Mouse (Mus musculus) CH12.LX (cell line): ENCODE measurements around the gene Amd1. TPM values are rescaled to one million over a fixed set of nuclear protein-coding genes. Genes with fewer than 3 reads are reported as not detected.
A peak's percentile ranks its signal among the peaks of the same experiment; 100 is the strongest.

ENCODE experiments used
- DNase-seq: peaks from one replicate; pipeline ENCODE4 v3.0.0-alpha.2; 2013; ENCODE audit errors: extremely low read depth
- H3K27ac ChIP-seq: 2 replicates; pipeline ENCODE4 v1.5.1; 2012; ENCODE audit warnings: low read depth, mild to moderate bottlenecking, control low read depth, moderate library complexity; ENCODE audit not compliant: insufficient read depth
- H3K27me3 ChIP-seq: replicated peaks from 2 replicates; pipeline ENCODE3; 2012; ENCODE audit warnings: inconsistent platforms
- H3K36me3 ChIP-seq, 2 experiments: replicated peaks in 1 of 2; 2 replicates each; pipeline versions ENCODE3 to v1.6.1; 2012; ENCODE audit warnings: inconsistent platforms in 1 of 2, low read length in 1 of 2, mild to moderate bottlenecking in 1 of 2, mixed read lengths in 1 of 2, moderate library complexity in 1 of 2; ENCODE audit not compliant: control insufficient read depth in 1 of 2, insufficient read depth in 1 of 2
- H3K4me1 ChIP-seq, 2 experiments: 2 replicates each; pipeline ENCODE4 v1.6.1; 2012; ENCODE audit warnings: inconsistent platforms in 1 of 2, moderate library complexity in 1 of 2; ENCODE audit not compliant: insufficient read depth in 2 of 2, control insufficient read depth in 1 of 2
- H3K4me2 ChIP-seq: 2 replicates; pipeline ENCODE4 v1.6.1; 2012; ENCODE audit warnings: low read depth, mild to moderate bottlenecking, control low read depth; ENCODE audit not compliant: poor library complexity, insufficient read depth, severe bottlenecking
- H3K4me3 ChIP-seq, 3 experiments: fragments of 150-350 bp in 1 of 3; sonication (generic) in 1 of 3; replicated peaks in 1 of 3; 2 replicates each; pipeline versions ENCODE3 to v1.5.1; 2011 to 2012; ENCODE audit warnings: low read depth in 2 of 3, low read length in 2 of 3, mild to moderate bottlenecking in 2 of 3, moderate library complexity in 2 of 3, control low read depth in 1 of 3, improper control_type of control experiment in 1 of 3, inconsistent platforms in 1 of 3, mixed read lengths in 1 of 3; ENCODE audit not compliant: poor library complexity in 1 of 3
- H3K79me2 ChIP-seq: replicated peaks from 2 replicates; pipeline ENCODE4 v1.6.1; 2012; ENCODE audit warnings: mild to moderate bottlenecking, moderate library complexity; ENCODE audit not compliant: control insufficient read depth, poor library complexity, insufficient read depth, severe bottlenecking; ENCODE audit errors: extremely low read depth
- H3K9ac ChIP-seq: 2 replicates; pipeline ENCODE4 v1.6.1; 2012; ENCODE audit warnings: low read depth, mild to moderate bottlenecking, control low read depth, moderate library complexity; ENCODE audit not compliant: insufficient read depth
- H3K9me3 ChIP-seq: replicated peaks from 2 replicates; pipeline ENCODE3; 2012; ENCODE audit warnings: low read length, inconsistent platforms, mixed read lengths
- BHLHE40 ChIP-seq: IDR thresholded peaks from 2 replicates; pipeline ENCODE4 v1.6.1; 2011; ENCODE audit warnings: mild to moderate bottlenecking, low read depth, low read length, improper control_type of control experiment
- CHD1 ChIP-seq: IDR thresholded peaks from 2 replicates; pipeline ENCODE4 v1.6.1; 2012; ENCODE audit warnings: low read depth, low read length, improper control_type of control experiment, inconsistent platforms
- CHD2 ChIP-seq: IDR thresholded peaks from 2 replicates; pipeline ENCODE4 v1.6.1; 2011; ENCODE audit warnings: low read length, improper control_type of control experiment
- CTCF ChIP-seq, 2 experiments: IDR thresholded peaks in 1 of 2; conservative IDR thresholded peaks in 1 of 2; 2 replicates each; pipeline ENCODE4 v1.5.1; 2011 to 2012; ENCODE audit warnings: low read depth in 2 of 2, low read length in 2 of 2, improper control_type of control experiment in 1 of 2, inconsistent platforms in 1 of 2, mild to moderate bottlenecking in 1 of 2, moderate library complexity in 1 of 2
- E2F4 ChIP-seq: IDR thresholded peaks from 2 replicates; pipeline ENCODE4 v1.6.1; 2011; ENCODE audit warnings: low read depth, low read length, improper control_type of control experiment; ENCODE audit not compliant: insufficient replicate concordance
- ELF1 ChIP-seq: IDR thresholded peaks from 2 replicates; pipeline ENCODE4 v1.6.1; 2014; ENCODE audit warnings: low read depth, mild to moderate bottlenecking, inconsistent platforms, low read length, improper control_type of control experiment
- EP300 ChIP-seq: IDR thresholded peaks from 2 replicates; pipeline ENCODE4 v1.6.1; 2011; ENCODE audit warnings: low read length, improper control_type of control experiment
- GABPA ChIP-seq: IDR thresholded peaks from 2 replicates; pipeline ENCODE4 v1.6.1; 2012; ENCODE audit warnings: low read depth, low read length, improper control_type of control experiment, inconsistent platforms; ENCODE audit not compliant: insufficient replicate concordance
- HCFC1 ChIP-seq: IDR thresholded peaks from 2 replicates; pipeline ENCODE4 v1.6.1; 2012; ENCODE audit warnings: low read depth, mild to moderate bottlenecking, inconsistent platforms, low read length, improper control_type of control experiment
- IRF4 ChIP-seq: IDR thresholded peaks from 2 replicates; pipeline ENCODE4 v1.6.1; 2014; ENCODE audit warnings: low read depth, mild to moderate bottlenecking, inconsistent platforms, low read length, improper control_type of control experiment
- JUN ChIP-seq: IDR thresholded peaks from 2 replicates; pipeline ENCODE4 v1.6.1; 2011; ENCODE audit warnings: low read depth, mild to moderate bottlenecking, low read length, improper control_type of control experiment, moderate library complexity; ENCODE audit not compliant: insufficient read depth
- JUND ChIP-seq: conservative IDR thresholded peaks from 2 replicates; pipeline ENCODE4 v1.6.1; 2011; ENCODE audit warnings: low read depth, low read length, improper control_type of control experiment
- KAT2A ChIP-seq: IDR thresholded peaks from 2 replicates; pipeline ENCODE4 v1.6.1; 2012; ENCODE audit warnings: low read length, improper control_type of control experiment, inconsistent platforms; ENCODE audit not compliant: insufficient replicate concordance
- MAFK ChIP-seq: IDR thresholded peaks from 2 replicates; pipeline ENCODE4 v1.6.1; 2011; ENCODE audit warnings: low read length, improper control_type of control experiment; ENCODE audit not compliant: insufficient replicate concordance
- MAX ChIP-seq: IDR thresholded peaks from 2 replicates; pipeline ENCODE4 v1.6.1; 2011; ENCODE audit warnings: low read length, improper control_type of control experiment
- MAZ ChIP-seq: IDR thresholded peaks from 2 replicates; pipeline ENCODE4 v1.6.1; 2012; ENCODE audit warnings: low read depth, mild to moderate bottlenecking, inconsistent platforms, low read length, improper control_type of control experiment, moderate library complexity
- MEF2A ChIP-seq: IDR thresholded peaks from 2 replicates; pipeline ENCODE4 v1.6.1; 2014; ENCODE audit warnings: low read depth, mild to moderate bottlenecking, inconsistent platforms, low read length, improper control_type of control experiment, borderline replicate concordance
- MXI1 ChIP-seq: IDR thresholded peaks from 2 replicates; pipeline ENCODE4 v1.6.1; 2011; ENCODE audit warnings: mild to moderate bottlenecking, low read depth, low read length, improper control_type of control experiment
- MYC ChIP-seq: IDR thresholded peaks from 2 replicates; pipeline ENCODE4 v1.6.1; 2011; ENCODE audit warnings: low read depth, mild to moderate bottlenecking, improper control_type of control experiment, low read length
- NELFE ChIP-seq: IDR thresholded peaks from 2 replicates; pipeline ENCODE4 v1.6.1; 2011; ENCODE audit warnings: low read depth, low read length, improper control_type of control experiment
- NRF1 ChIP-seq: IDR thresholded peaks from 2 replicates; pipeline ENCODE4 v1.6.1; 2014; ENCODE audit warnings: low read depth, mild to moderate bottlenecking, inconsistent platforms, low read length, improper control_type of control experiment, moderate library complexity
- PAX5 ChIP-seq: IDR thresholded peaks from 2 replicates; pipeline ENCODE4 v1.6.1; 2012; ENCODE audit warnings: low read length, inconsistent platforms, mixed read lengths
- POLR2A ChIP-seq: IDR thresholded peaks from 2 replicates; pipeline ENCODE4 v1.6.1; 2011; ENCODE audit warnings: low read depth, mild to moderate bottlenecking, improper control_type of control experiment, low read length
- POLR2AphosphoS2 ChIP-seq: IDR thresholded peaks from 2 replicates; pipeline ENCODE4 v1.6.1; 2011; ENCODE audit warnings: low read depth, low read length, improper control_type of control experiment
- RAD21 ChIP-seq: IDR thresholded peaks from 2 replicates; pipeline ENCODE4 v1.6.1; 2011; ENCODE audit warnings: low read depth, mild to moderate bottlenecking, low read length, improper control_type of control experiment, moderate library complexity
- RCOR1 ChIP-seq: conservative IDR thresholded peaks from 2 replicates; pipeline ENCODE4 v1.6.1; 2012; ENCODE audit warnings: low read depth, mild to moderate bottlenecking, inconsistent platforms, low read length, improper control_type of control experiment
- SIN3A ChIP-seq: IDR thresholded peaks from 2 replicates; pipeline ENCODE4 v1.6.1; 2012; ENCODE audit warnings: low read length, improper control_type of control experiment, inconsistent platforms
- SMC3 ChIP-seq: IDR thresholded peaks from 2 replicates; pipeline ENCODE4 v1.6.1; 2011; ENCODE audit warnings: low read depth, low read length, improper control_type of control experiment
- TBP ChIP-seq: conservative IDR thresholded peaks from 2 replicates; pipeline ENCODE4 v1.6.1; 2011; ENCODE audit warnings: low read depth, low read length, improper control_type of control experiment
- TCF12 ChIP-seq: IDR thresholded peaks from 2 replicates; pipeline ENCODE4 v1.6.1; 2014; ENCODE audit warnings: low read depth, mild to moderate bottlenecking, inconsistent platforms, low read length, improper control_type of control experiment
- UBTF ChIP-seq: IDR thresholded peaks from 2 replicates; pipeline ENCODE4 v1.6.1; 2012; ENCODE audit warnings: low read depth, mild to moderate bottlenecking, inconsistent platforms, low read length, improper control_type of control experiment, moderate library complexity
- USF1 ChIP-seq: IDR thresholded peaks from 2 replicates; pipeline ENCODE4 v1.6.1; 2014; ENCODE audit warnings: low read depth, mild to moderate bottlenecking, inconsistent platforms, low read length, improper control_type of control experiment
- USF2 ChIP-seq: conservative IDR thresholded peaks from 2 replicates; pipeline ENCODE4 v1.6.1; 2011; ENCODE audit warnings: low read depth, low read length, improper control_type of control experiment
- ZC3H11A ChIP-seq: IDR thresholded peaks from 2 replicates; pipeline ENCODE4 v1.6.1; 2012; ENCODE audit warnings: low read depth, mild to moderate bottlenecking, inconsistent platforms, low read length, improper control_type of control experiment
- ZKSCAN1 ChIP-seq: IDR thresholded peaks from 2 replicates; pipeline ENCODE4 v1.6.1; 2012; ENCODE audit warnings: low read depth, inconsistent platforms, low read length, improper control_type of control experiment, borderline replicate concordance
- ZMIZ1 ChIP-seq: IDR thresholded peaks from 2 replicates; pipeline ENCODE4 v1.6.1; 2012; ENCODE audit warnings: low read depth, mild to moderate bottlenecking, inconsistent platforms, low read length, improper control_type of control experiment
- ZNF384 ChIP-seq: IDR thresholded peaks from 2 replicates; pipeline ENCODE4 v1.6.1; 2012; ENCODE audit warnings: low read depth, low read length, improper control_type of control experiment, inconsistent platforms
- dilution Hi-C: fragments of 300-500 bp; cut with MboI; formaldehyde crosslinking; loops from 2 replicates; pipeline ENCODE4 v1.14.3; 2020; ENCODE audit warnings: low sequenced_read_pairs; ENCODE audit not compliant: extremely low pct_unique_long_range_greater_than_20kb, extremely low pct_ligation_motif_present
- in situ Hi-C: fragments of 300-500 bp; cut with MboI; formaldehyde crosslinking; loops from 3 replicates; pipeline ENCODE4 v1.14.3; 2019; ENCODE audit warnings: low sequenced_read_pairs, low pct_ligation_motif_present, low pct_unique_long_range_greater_than_20kb, mixed read lengths
- polyA plus RNA-seq: library from polyadenylated mRNA; unstranded; fragments of >175 nt; gene quantifications from 2 replicates; pipeline ENCODE4 v1.2.1, GENCODE M21; 2012; ENCODE audit warnings: low read depth; ENCODE audit not compliant: insufficient read length
- total RNA-seq, 2 experiments: library from RNA; depleted of rRNA; stranded (reverse); fragments of 300-350 nt in 1 of 2; fragments of >200 nt in 1 of 2; gene quantifications; 2 replicates each; pipeline ENCODE4 v1.2.3; 2012 to 2014

The Amd1 gene
- total RNA-seq (2012; rRNA removed) (88.3 and 133 TPM in 2 replicates), total RNA-seq (2014; rRNA removed) (266 and 267 TPM in 2 replicates), polyA plus RNA-seq (128 and 165 TPM in 2 replicates)

- DNase-seq, result peak; percentile 98
- peaks cover 15% of the 10 kb centered on the region for H3K27me3 ChIP-seq
- peak within 1 kb of the TSS; percentile 62 for H3K9ac ChIP-seq
- dilution Hi-C loops (no loop called here), in situ Hi-C loops (no loop called here)
- H3K9me3 ChIP-seq, result peaks cover 10% of the 10 kb centered on the region
- H3K4me3 ChIP-seq, result peak within 1 kb of the TSS; percentile 77 to 97 (median 89)
- peaks cover 42% of the 10 kb centered on the region for H3K79me2 ChIP-seq
- peaks cover 6 to 15% of the 10 kb centered on the region in 2 experiments for H3K4me1 ChIP-seq
- H3K27ac ChIP-seq, result peak within 1 kb of the TSS; percentile 9; the same call in 1 of the 2 replicates
- peak within 1 kb of the TSS; percentile 94 for H3K4me2 ChIP-seq
- peaks cover 0 to 7% of the 10 kb centered on the region in 2 experiments for H3K36me3 ChIP-seq
- no peak for TF ChIP-seq RCOR1
- TF ChIP-seq MYC, result 0 out of 2 replicates have a peak, but pooled peaks have one; percentile 41
- TF ChIP-seq ZC3H11A, result no peak
- TF ChIP-seq KAT2A, result 0 out of 2 replicates have a peak, but pooled peaks have one; percentile 41
- peak; percentile 72 for TF ChIP-seq HCFC1
- TF ChIP-seq POLR2A, result peak; percentile 80
- TF ChIP-seq GABPA, result no peak
- TF ChIP-seq NRF1, result peak; percentile 21; the same call in 1 of the 2 replicates
- no peak for TF ChIP-seq JUND
- no peak for TF ChIP-seq IRF4
- 0 out of 2 replicates have a peak, but pooled peaks have one; percentile 66 for TF ChIP-seq POLR2AphosphoS2
- peak; percentile 89 for TF ChIP-seq TCF12
- 0 out of 2 replicates have a peak, but pooled peaks have one; percentile 34 for TF ChIP-seq EP300
- TF ChIP-seq SMC3, result no peak
- TF ChIP-seq SIN3A, result peak; percentile 76; the same call in 1 of the 2 replicates
- TF ChIP-seq ZNF384, result peak; percentile 45; the same call in 1 of the 2 replicates
- no peak for TF ChIP-seq UBTF
- TF ChIP-seq CTCF (conservative IDR thresholded peaks at IDR 0.05 in 1 of 2, IDR thresholded peaks at IDR 0.05 in 1 of 2; ENCODE audit: low read depth in 2 of 2, low read length in 2 of 2), result no peak
- peak; percentile 97 for TF ChIP-seq TBP
- peak; percentile 77 for TF ChIP-seq MXI1
- TF ChIP-seq ELF1, result peak; percentile 45; the same call in 1 of the 2 replicates
- TF ChIP-seq E2F4, result 0 out of 2 replicates have a peak, but pooled peaks have one; percentile 14
- TF ChIP-seq BHLHE40, result peak; percentile 44; the same call in 1 of the 2 replicates
- peak; percentile 33; the same call in 1 of the 2 replicates for TF ChIP-seq MAZ
- no peak for TF ChIP-seq MAFK
- TF ChIP-seq PAX5, result no peak
- no peak for TF ChIP-seq JUN
- TF ChIP-seq CHD2, result peak; percentile 79
- no peak for TF ChIP-seq USF1
- no peak for TF ChIP-seq CHD1
- no peak for TF ChIP-seq MAX
- TF ChIP-seq NELFE, result no peak; the same call in 1 of the 2 replicates
- no peak for TF ChIP-seq RAD21
- TF ChIP-seq MEF2A, result 0 out of 2 replicates have a peak, but pooled peaks have one; percentile 30
- peak; percentile 39; the same call in 1 of the 2 replicates for TF ChIP-seq ZMIZ1
- TF ChIP-seq USF2, result no peak
- no peak for TF ChIP-seq ZKSCAN1
Observed at GRCm38 (mm10) chr10:40302140-40302985, at the start of gene Amd1. Gene Amd1, minus strand, starts transcription at chr10:40302186.
